Mouse (Mus musculus): ENCODE results near the gene Twf1.

- TF ChIP-seq CTCF (IDR thresholded peaks at IDR 0.05; ENCODE audit: insufficient read depth, low read depth, low read length) (no peak), POLR2A (IDR thresholded peaks at IDR 0.05; ENCODE audit: insufficient read depth, low read depth, low read length) (no peak)
Measured at GRCm38 (mm10) chr15:94587826-94588715, 1.6 kb downstream of the Twf1 start.

Data from olfactory bulb, adult 2 months (tissue).